Mouse (Mus musculus): ENCODE measurements around the gene Scn10a.

Gene Scn10a

DNA sequence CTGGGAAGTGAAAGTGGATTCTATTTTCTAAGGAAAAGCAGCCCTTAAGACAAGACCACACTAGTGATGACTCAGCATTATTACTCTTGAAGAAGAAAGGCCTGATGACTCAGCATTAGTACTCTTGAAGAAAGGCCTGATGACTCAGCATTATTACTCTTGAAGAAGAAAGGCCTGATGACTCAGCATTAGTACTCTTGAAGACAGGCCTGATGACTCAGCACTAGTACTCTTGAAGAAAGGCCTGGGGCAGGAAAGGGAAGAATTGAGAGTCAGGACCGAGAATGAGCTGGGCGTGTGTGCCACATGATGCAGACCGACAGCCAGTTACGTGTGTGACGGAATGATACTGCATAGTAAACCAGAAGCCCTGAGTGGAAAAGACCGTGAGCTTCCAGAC, 77.1 kb downstream of the Scn10a start:
- DNase-seq (ENCODE audit: inconsistent age in 2 of 2, low spot score in 1 of 2): no peak

- peak in 1 of 2 experiments; percentile 74 for DNase-seq (ENCODE audit: inconsistent age in 2 of 2, low spot score in 1 of 2)
These were observed 84.8 kb downstream of the Scn10a start for GRCm38 (mm10) chr9:119634216-119634843.

DNA sequence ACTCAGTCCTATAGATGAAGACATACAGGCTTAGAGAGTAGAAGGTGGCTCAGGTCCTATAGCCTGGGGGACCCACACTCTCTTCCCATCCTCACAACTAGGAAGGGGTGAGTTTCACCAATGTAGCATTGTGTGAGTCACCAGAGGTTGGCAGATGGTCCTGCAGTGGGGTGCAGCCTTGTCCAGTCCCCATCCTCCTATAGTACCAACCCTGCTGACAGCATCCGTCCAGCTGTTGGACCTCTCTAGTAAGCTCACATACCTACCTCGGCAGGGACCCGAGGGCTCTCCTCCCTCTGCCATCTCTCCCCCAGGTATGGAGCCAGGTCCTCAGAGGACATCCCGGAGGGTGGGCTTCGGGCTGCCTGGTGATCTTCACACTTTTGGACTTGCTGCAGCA, 85.6 kb downstream of the Scn10a start:
- no peak for DNase-seq (ENCODE audit: inconsistent age in 2 of 2, low spot score in 1 of 2)

GRCm38 (mm10) chr9:119632801-119633200, 86.3 kb downstream of the Scn10a start:
- DNase-seq (ENCODE audit: inconsistent age in 2 of 2, low spot score in 1 of 2): no peak

- DNase-seq (ENCODE audit: inconsistent age in 2 of 2, low spot score in 1 of 2): peak; percentile 40 to 78
These were observed 87.1 kb downstream of the Scn10a start for GRCm38 (mm10) chr9:119631899-119632533.

GRCm38 (mm10) chr9:119631393-119631898, 87.7 kb downstream of the Scn10a start:
- DNase-seq (ENCODE audit: inconsistent age in 2 of 2, low spot score in 1 of 2): no peak

DNA sequence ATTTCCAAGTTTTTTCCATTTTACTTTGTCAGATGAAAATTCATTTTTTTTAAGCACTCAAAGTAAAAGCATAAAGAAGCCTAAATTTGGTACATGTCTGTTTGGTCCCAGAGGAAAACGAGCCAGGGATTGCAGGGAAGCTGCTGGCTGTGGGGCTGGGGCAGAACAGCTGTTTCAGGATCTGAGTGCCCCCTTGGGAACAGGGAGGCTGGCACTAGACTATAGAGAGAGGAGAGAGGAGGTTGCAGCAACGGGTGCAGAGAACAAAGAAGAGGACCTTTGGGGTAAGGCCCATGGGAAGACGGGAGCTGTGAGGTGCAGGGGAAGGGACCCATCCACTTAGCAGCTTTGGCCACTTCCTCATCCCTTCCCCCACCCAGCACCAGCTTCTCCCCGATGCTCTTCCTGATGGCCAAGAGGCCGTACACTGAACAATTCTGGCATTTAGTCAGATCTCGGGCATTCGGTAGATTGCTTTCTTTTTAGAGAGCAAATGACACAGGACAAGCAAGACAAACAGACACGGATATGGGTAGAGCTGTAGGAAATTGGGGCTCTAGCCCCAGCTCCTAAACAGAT, 90.3 kb downstream of the Scn10a start:
- DNase-seq (ENCODE audit: inconsistent age in 2 of 2, low spot score in 1 of 2): no peak

DNA sequence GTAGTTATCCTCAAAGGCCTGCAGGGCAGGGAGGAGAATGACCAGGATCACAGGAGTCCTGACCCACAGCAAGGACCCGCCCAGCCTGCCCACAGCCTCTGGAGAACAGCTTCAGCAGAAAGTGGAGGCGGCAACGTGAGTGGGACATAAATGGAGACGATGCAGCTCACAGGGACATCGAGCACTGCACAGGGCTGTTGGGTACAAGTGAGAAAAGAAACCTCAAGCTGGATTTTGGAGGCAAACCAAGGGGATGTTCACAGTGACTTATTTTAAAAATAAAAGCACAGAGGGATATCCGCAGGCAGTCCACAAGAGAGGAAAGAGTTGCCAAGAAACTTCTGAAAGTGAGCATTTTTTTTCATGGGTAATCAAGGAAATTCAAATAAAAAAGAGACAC, 91.9 kb downstream of the Scn10a start:
- DNase-seq (ENCODE audit: inconsistent age in 2 of 2, low spot score in 1 of 2): no peak

DNA sequence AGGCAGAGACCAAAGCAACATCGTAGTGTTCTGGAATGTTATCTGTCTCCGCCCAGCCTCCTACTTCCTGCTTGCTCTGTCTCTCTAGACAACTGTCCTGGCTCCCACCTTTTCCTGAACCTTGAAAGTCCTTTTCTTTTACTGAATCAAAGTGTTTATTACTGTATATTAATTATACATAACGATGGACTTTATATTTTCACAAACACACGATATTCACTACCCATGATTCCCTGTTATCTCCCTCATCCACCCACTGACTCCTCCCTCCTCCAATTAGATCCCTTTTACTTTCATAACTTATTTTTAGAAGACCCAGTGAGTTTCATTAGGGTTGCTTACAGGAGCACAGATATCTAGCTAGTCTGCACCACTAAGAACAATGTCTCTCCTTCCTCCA, 95.0 kb downstream of the Scn10a start:
- DNase-seq (ENCODE audit: inconsistent age in 2 of 2, low spot score in 1 of 2): no peak

- DNase-seq (ENCODE audit: inconsistent age in 2 of 2, low spot score in 1 of 2): no peak
These were observed 104.3 kb downstream of the Scn10a start for GRCm38 (mm10) chr9:119614798-119615197.

- DNase-seq (ENCODE audit: inconsistent age in 2 of 2, low spot score in 1 of 2): no peak
These were observed 108.5 kb downstream of the Scn10a start for GRCm38 (mm10) chr9:119610563-119611166.

DNA sequence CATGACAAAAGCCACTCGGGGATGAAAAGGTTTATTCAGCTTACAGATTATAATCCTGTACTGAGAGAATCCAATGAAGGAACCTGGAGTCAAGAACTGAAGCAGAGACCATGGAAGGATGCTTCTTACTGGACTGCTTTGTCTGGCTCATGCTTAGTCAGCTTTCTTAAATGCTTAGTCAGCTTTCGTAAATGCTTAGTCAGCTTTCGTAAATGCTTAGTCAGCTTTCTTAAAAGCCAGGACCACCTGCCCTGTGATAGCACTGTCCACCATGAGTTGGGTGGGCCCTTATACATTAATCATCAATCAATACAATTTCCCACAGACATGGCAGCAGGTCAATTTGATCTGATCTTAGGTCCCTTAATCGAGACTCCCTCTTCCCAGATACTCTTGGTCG, 112.2 kb downstream of the Scn10a start:
- DNase-seq (ENCODE audit: inconsistent age in 2 of 2, low spot score in 1 of 2): no peak

DNA sequence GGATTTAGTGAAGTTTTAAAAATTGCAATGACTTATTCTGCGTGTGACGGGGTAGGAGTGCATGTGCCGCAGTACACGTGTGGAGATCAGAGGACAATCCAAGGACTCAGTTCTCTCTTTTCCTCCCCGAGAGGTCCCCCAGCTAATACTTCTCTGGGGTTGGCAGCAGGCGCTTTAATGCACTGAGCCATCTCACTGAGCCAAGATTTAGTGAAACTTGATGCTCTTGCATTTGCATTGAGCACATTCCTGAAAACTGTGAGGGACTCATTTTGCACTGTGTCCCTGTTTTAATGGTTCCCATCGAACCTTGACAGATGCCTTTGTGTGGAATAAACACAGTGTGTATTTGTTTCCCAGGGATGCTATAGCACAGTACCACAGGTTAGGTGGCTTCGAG, 114.5 kb downstream of the Scn10a start:
- DNase-seq (ENCODE audit: inconsistent age in 2 of 2, low spot score in 1 of 2): no peak

- no peak for DNase-seq (ENCODE audit: inconsistent age in 2 of 2, low spot score in 1 of 2)
These were observed 120.6 kb downstream of the Scn10a start for GRCm38 (mm10) chr9:119598501-119598900.

DNA sequence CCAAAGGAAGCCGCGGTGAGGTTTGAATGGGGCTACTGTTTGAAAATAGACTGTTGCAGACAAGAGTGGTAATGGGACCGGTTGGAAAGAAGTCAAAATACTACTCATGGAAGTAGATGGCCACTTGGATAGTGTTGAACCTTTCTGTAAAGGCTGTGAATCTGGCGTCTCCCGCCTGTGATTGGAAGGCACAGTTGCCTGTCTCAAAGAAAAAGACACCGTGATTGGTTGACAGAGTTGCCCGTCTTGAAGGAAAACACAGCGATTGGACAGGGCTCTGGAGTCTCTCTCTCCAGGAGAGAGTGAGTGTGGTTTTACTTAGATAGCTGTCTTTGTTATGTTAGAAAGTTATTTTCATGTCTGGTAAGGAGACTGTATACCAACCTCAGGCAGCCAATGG, 121.8 kb downstream of the Scn10a start:
- DNase-seq (ENCODE audit: inconsistent age in 2 of 2, low spot score in 1 of 2): no peak

- DNase-seq (ENCODE audit: inconsistent age in 2 of 2, low spot score in 1 of 2): no peak
These were observed 129.5 kb downstream of the Scn10a start for GRCm38 (mm10) chr9:119589592-119589991.

DNA sequence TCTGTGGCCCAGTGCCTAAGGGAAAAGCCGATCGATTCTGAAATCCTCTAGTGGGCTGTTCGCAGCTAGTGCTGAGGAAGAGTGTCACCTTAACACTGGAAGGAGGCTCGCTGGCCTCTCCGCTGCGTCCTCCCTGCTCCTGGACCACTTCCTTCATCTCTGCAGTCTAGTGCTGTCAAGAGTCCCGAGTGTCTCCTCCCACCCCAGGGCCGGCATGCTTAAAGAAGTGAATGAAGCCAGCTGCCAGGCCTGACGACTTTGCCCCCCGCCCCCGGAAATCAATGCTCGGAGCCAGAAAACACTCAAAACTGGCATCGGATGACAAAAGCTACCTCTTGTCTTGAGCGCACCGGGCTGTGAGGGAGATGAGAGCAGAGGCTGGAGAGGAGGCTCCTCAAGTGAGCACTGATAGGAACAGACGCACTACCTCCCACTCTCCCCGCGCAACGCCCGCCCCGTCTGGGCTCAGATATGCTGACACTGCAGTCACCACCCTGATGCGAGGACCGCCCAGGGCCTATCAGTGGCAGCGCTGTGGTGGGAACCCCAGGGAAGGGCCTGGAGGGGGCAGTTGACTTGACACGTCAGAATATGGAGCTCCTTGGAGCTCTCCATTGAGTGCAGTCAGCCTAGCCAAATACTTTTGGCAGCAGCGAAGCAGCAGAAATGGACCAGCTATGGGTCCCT, 130.2 kb downstream of the Scn10a start:
- no peak for DNase-seq (ENCODE audit: inconsistent age in 2 of 2, low spot score in 1 of 2)

DNA sequence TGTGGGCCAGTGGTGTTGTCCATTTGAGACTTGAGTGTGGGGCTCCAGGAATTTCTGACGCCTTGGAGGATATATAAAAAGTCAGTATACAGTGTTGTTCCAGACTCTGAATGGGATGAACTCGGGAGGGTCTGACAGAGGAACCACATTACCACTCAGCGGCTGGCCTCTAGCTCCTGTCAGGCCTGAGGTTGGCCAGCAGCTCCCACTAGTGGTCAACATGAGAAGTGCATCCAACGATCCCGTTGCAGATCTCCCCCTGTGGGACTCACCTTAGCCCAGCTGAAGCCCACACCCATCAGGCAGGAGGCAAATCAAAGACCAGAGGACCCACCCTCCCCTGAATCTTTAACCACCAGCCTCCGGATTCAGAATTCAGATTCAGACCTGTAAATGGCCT, 138.5 kb downstream of the Scn10a start:
- peak; percentile 61 to 90 for DNase-seq (ENCODE audit: inconsistent age in 2 of 2, low spot score in 1 of 2)

GRCm38 (mm10) chr9:119580187-119580586, 138.9 kb downstream of the Scn10a start:
- no peak for DNase-seq (ENCODE audit: inconsistent age in 2 of 2, low spot score in 1 of 2)

GRCm38 (mm10) chr9:119578636-119579438, 140.3 kb downstream of the Scn10a start, which contains the start of gene Scn5a:
Gene Scn5a (minus strand): TSS chr9:119579016.
- DNase-seq (ENCODE audit: inconsistent age in 2 of 2, low spot score in 1 of 2): peak; percentile 20 to 66

DNA sequence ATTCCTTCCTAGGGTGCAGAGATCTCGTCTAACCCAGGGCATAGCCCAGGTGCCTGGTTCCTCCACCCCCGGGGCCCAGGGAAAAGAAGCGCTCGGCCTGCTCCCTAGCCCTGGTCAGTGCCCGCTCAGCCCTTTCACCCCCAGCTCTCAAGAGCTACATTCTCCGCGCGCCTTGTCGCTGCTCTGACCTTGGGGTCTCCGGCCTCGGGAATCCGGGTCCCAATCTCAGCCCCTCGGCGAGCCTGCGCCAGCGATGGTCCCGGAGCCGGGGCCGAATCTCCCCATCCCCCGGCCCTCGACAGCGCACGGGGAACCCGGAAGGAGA, 140.8 kb downstream of the Scn10a start:
- peak in 1 of 2 experiments; percentile 50 for DNase-seq (ENCODE audit: inconsistent age in 2 of 2, low spot score in 1 of 2)
